Mouse (Mus musculus): ENCODE measurements around the gene Actr3b. TPM values are rescaled to one million over a fixed set of nuclear protein-coding genes. Genes with fewer than 3 reads are reported as not detected.

Actr3b gene
- total RNA-seq, 4 experiments from 2014 or later: 132 to 138 (median 137) TPM

DNA sequence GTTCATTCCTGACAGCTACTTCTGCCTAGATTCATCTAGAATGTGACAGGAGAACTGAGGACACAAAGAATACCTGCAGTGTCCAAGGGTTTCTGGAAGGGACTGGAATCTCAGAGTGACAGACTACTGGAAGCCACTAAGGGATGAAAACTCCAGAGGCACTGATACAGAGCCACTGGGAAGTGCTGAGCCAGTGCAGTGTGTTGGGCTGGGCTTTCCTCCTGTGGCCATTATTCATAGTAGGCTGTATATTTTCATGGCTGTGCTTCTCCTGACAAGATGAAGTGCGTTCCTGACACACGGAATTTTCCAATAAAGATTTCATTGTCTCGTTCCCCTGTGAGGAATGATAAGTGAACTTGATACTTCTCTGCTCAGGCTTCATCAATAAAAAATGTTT, 126.9 kb downstream of the Actr3b start:
- no peak for DNase-seq (ENCODE audit: low spot score in 2 of 2)

DNA sequence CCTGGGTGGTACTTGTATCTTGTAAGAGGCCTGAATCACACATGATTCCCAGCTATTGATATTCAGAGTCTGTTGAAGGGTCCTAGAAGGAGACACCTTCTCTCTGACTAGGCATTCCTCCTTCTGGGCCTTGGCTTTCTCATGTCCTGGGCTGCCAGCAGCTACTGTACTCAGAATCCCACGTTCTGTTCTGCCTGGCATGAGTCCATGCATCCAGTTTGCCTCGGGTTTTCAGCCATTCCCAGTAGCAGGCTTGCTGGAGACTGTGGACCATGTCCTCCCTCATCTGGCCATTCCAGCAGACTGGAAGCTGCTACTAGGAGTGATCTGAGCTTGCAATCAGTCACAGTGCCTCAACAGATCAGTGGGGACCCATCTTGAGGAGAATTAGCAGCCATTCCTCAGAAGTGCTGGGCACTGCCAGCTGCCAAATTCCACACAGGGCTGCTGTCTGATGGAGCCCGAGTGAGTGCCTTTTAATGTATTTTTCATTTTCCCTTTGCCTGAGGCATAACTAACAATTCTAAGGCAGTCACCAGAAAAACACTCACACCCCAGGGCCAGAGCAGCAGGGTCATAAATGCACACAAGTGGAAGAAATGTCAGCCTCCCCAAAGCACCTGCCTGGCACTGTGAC, 130.1 kb downstream of the Actr3b start:
- no peak for DNase-seq (ENCODE audit: low spot score in 2 of 2)

- peak in 1 of 2 experiments; percentile 48 for DNase-seq (ENCODE audit: low spot score in 2 of 2)
Measured at GRCm38 (mm10) chr5:25891321-25891720, 131.5 kb downstream of the Actr3b start.

Other genes with a start within 250 kb of the Actr3b start
- gene Cct8l1, start 243.9 kb upstream of the Actr3b start, total RNA-seq (2022): under 1 TPM; 0.23 to 0.61 (median 0.36) TPM
- gene Xrcc2, start 54.2 kb upstream of the Actr3b start, total RNA-seq (2022): 1 to 10 TPM; 5.9 to 9.2 (median 7.8) TPM
- not detected for gene Gm21663, start 182.4 kb downstream of the Actr3b start, total RNA-seq (2022)
- gene Gm21671, start 194.4 kb downstream of the Actr3b start, total RNA-seq (2022): not detected
- gene Gm21680, start 212.7 kb downstream of the Actr3b start, total RNA-seq (2022): not detected
- gene Gm21698, start 228.7 kb downstream of the Actr3b start, total RNA-seq (2022): not detected
- under 1 TPM in 1 of 4 experiments, not detected in 3; 0.93 TPM for gene Gm1979, start 244.8 kb downstream of the Actr3b start, total RNA-seq (2022)

Data from layer of hippocampus, adult 8-10 months (tissue).